Mouse (Mus musculus) neutrophil, adult 59 days (primary cell): ENCODE results near the gene Krtap4-13. TPM values are rescaled to one million over a fixed set of nuclear protein-coding genes. Genes with fewer than 3 reads are reported as not detected.

ENCODE experiments used
- total RNA-seq, 2 experiments: library from RNA; stranded (reverse); gene quantifications; 1 replicate in 1 of 2; 2 replicates in 1 of 2; pipeline ENCODE4 v1.2.4; 2023

Gene Krtap4-13
- total RNA-seq, result not detected

GRCm38 (mm10) chr11:99809792-99810191 is at the start of gene Krtap4-13:
Gene Krtap4-13 (minus strand): TSS chr11:99809892.

GRCm38 (mm10) chr11:99857617-99858016 is 47.9 kb upstream of the Krtap4-13 start, which contains the start of gene Gm11568:
Gene Gm11568 (plus strand): TSS chr11:99857917.

GRCm38 (mm10) chr11:99851508-99851907 is 41.8 kb upstream of the Krtap4-13 start, which contains the start of gene Krtap4-16:
Gene Krtap4-16 (minus strand): TSS chr11:99851608.

GRCm38 (mm10) chr11:99837966-99838365 is 28.3 kb upstream of the Krtap4-13 start, which contains the start of gene 2300003K06Rik:
Gene 2300003K06Rik (minus strand): TSS chr11:99838066.

GRCm38 (mm10) chr11:99815566-99815965 is 5.9 kb upstream of the Krtap4-13 start, which contains the start of gene Gm11564:
Gene Gm11564 (minus strand): TSS chr11:99815666.

GRCm38 (mm10) chr11:99804346-99804745 is 5.3 kb downstream of the Krtap4-13 start, which contains the start of gene Gm11554:
Gene Gm11554 (minus strand): TSS chr11:99804446.

GRCm38 (mm10) chr11:99798832-99799231 is 10.9 kb downstream of the Krtap4-13 start, which contains the start of gene Gm11569:
Gene Gm11569 (minus strand): TSS chr11:99798932.

GRCm38 (mm10) chr11:99793367-99793766 is 16.3 kb downstream of the Krtap4-13 start, which contains the start of gene Gm11596:
Gene Gm11596 (minus strand): TSS chr11:99793467.

GRCm38 (mm10) chr11:99784900-99785299 is 24.8 kb downstream of the Krtap4-13 start, which contains the start of gene Krtap4-9:
Gene Krtap4-9 (plus strand): TSS chr11:99785200.

GRCm38 (mm10) chr11:99780604-99781003 is 29.1 kb downstream of the Krtap4-13 start, which contains the start of gene Krtap4-8:
Gene Krtap4-8 (minus strand): TSS chr11:99780704.

GRCm38 (mm10) chr11:99772813-99773212 is 36.9 kb downstream of the Krtap4-13 start, which contains the start of gene Gm11595:
Gene Gm11595 (minus strand): TSS chr11:99772913.

Other genes starting within 250 kb of the Krtap4-13 start
- not detected for gene Krtap3-1, start 243.3 kb downstream of the Krtap4-13 start, total RNA-seq
- not detected for gene Krtap1-5, start 228.9 kb downstream of the Krtap4-13 start, total RNA-seq
- gene Krtap1-4, start 226.2 kb downstream of the Krtap4-13 start, total RNA-seq, result not detected
- gene Krtap1-3, start 218.6 kb downstream of the Krtap4-13 start, total RNA-seq, result not detected
- gene Krtap9-3, start 211.8 kb downstream of the Krtap4-13 start, total RNA-seq, result not detected
- not detected for gene Gm11938, start 206.6 kb downstream of the Krtap4-13 start, total RNA-seq
- gene Gm11937, start 199.7 kb downstream of the Krtap4-13 start, total RNA-seq, result not detected
- gene Krtap2-4, start 195.0 kb downstream of the Krtap4-13 start, total RNA-seq, result not detected
- gene Gm11562, start 189.5 kb downstream of the Krtap4-13 start, total RNA-seq, result not detected
- gene Krtap4-1, start 181.7 kb downstream of the Krtap4-13 start, total RNA-seq, result not detected
- gene Krtap4-2, start 174.8 kb downstream of the Krtap4-13 start, total RNA-seq, result not detected
- not detected for gene Krtap4-7, start 165.8 kb downstream of the Krtap4-13 start, total RNA-seq
- not detected for gene Gm11555, start 159.7 kb downstream of the Krtap4-13 start, total RNA-seq
- gene Gm11563, start 150.9 kb downstream of the Krtap4-13 start, total RNA-seq, result not detected
- not detected for gene Krtap4-6, start 143.9 kb downstream of the Krtap4-13 start, total RNA-seq
- not detected for gene Gm14190, start 119.2 kb downstream of the Krtap4-13 start, total RNA-seq
- gene Gm14180, start 75.6 kb downstream of the Krtap4-13 start, total RNA-seq, result not detected
- not detected for gene Gm11595, start 37.0 kb downstream of the Krtap4-13 start, total RNA-seq
- gene Krtap4-8, start 29.2 kb downstream of the Krtap4-13 start, total RNA-seq, result not detected
- not detected for gene Krtap4-9, start 24.7 kb downstream of the Krtap4-13 start, total RNA-seq
- not detected for gene Gm11596, start 16.4 kb downstream of the Krtap4-13 start, total RNA-seq
- not detected for gene Gm11569, start 11.0 kb downstream of the Krtap4-13 start, total RNA-seq
- gene Gm11554, start 5.4 kb downstream of the Krtap4-13 start, total RNA-seq, result not detected
- gene Gm11564, start 5.8 kb upstream of the Krtap4-13 start, total RNA-seq, result not detected
- not detected for gene 2300003K06Rik, start 28.2 kb upstream of the Krtap4-13 start, total RNA-seq
- gene Krtap4-16, start 41.7 kb upstream of the Krtap4-13 start, total RNA-seq, result not detected
- not detected for gene Gm11568, start 48.0 kb upstream of the Krtap4-13 start, total RNA-seq
- not detected for gene Gm11559, start 54.6 kb upstream of the Krtap4-13 start, total RNA-seq
- gene Krtap9-1, start 63.5 kb upstream of the Krtap4-13 start, total RNA-seq, result not detected
- not detected for gene Gm11567, start 69.3 kb upstream of the Krtap4-13 start, total RNA-seq
- not detected for gene Krtap31-1, start 98.0 kb upstream of the Krtap4-13 start, total RNA-seq
- not detected for gene Gm11565, start 104.9 kb upstream of the Krtap4-13 start, total RNA-seq
- gene Krtap31-2, start 126.4 kb upstream of the Krtap4-13 start, total RNA-seq, result not detected
- gene Krtap9-5, start 138.6 kb upstream of the Krtap4-13 start, total RNA-seq, result not detected
- not detected for gene Krtap29-1, start 169.2 kb upstream of the Krtap4-13 start, total RNA-seq
- not detected for gene Krtap16-1, start 176.7 kb upstream of the Krtap4-13 start, total RNA-seq
- gene Krtap17-1, start 184.1 kb upstream of the Krtap4-13 start, total RNA-seq, result not detected
- not detected for gene Krt33a, start 206.3 kb upstream of the Krtap4-13 start, total RNA-seq
- gene Krt33b, start 220.0 kb upstream of the Krtap4-13 start, total RNA-seq, result not detected
- not detected for gene Krt34, start 231.7 kb upstream of the Krtap4-13 start, total RNA-seq
- not detected for gene Krt31, start 240.7 kb upstream of the Krtap4-13 start, total RNA-seq